Mouse (Mus musculus): ENCODE data around the gene Gpr153. TPM values are rescaled to one million over a fixed set of nuclear protein-coding genes. Genes with fewer than 3 reads are reported as not detected.
"Not testable (repeated sequence)": the region's sequence is repeated elsewhere in the genome, so short reads cannot be mapped to it uniquely, and the experiment has no call there.

Gpr153 gene
- 10 to 100 TPM; 28.0 to 31.2 TPM for total RNA-seq (2021)

GRCm38 (mm10) chr4:152273621-152274236 lies at the start of gene Gpr153:
TSS of gene Gpr153 (plus strand) at chr4:152274232.
- intact Hi-C loops (cut with DNase I) = no loop called here
- peak; percentile 48 to 72 for DNase-seq (ENCODE audit: low spot score in 2 of 2)

GRCm38 (mm10) chr4:152226901-152227486 lies 47.0 kb upstream of the Gpr153 start:
- DNase-seq (ENCODE audit: low spot score in 2 of 2) = peak; percentile 77 to 82
- intact Hi-C loops (cut with DNase I) = loop anchor here (2.0 kb wide), 1 partner anchor 18 kb away; no protein-coding TSS in a partner anchor

DNA sequence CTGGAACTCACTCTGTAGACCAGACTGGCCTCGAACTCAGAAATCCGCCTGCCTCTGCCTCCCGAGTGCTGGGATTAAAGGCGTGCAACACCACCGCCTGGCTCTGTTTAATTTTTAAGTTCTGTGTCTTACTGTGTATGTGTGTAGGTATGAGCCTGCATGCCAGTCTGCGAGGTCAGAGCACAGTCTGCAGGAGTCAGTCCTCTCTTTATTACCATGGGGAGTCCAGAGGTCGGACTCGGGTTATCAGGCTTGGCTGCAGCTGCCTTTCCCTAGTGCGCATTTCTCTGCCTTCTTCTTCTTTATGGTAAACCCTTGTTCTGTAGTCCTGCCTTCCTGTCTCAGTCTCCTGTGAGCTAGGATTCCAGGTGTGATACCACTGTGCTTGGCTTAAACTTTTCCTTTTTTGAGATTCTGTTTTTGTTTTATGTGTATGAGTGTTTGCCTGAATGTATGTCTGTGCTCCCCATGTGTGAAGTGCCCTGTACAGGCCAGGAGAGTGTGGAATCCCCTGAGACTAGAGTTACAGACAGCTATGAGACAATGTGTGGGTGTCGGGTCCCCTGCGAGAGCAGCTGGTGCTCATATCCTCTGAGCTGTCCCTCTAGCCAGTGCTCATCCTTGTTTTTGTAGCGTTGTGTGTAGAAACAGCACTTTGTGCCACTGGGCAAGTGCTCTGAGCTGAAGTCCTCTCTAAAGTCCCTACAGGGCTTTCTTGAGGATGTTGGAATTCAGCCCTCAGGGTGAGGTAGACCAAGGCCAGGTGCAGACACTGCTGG lies 46.1 kb upstream of the Gpr153 start:
- intact Hi-C loops (cut with DNase I) = loop anchor here (2.0 kb wide), 1 partner anchor 17 kb away; no protein-coding TSS in a partner anchor
- DNase-seq (ENCODE audit: low spot score in 2 of 2) = no peak

DNA sequence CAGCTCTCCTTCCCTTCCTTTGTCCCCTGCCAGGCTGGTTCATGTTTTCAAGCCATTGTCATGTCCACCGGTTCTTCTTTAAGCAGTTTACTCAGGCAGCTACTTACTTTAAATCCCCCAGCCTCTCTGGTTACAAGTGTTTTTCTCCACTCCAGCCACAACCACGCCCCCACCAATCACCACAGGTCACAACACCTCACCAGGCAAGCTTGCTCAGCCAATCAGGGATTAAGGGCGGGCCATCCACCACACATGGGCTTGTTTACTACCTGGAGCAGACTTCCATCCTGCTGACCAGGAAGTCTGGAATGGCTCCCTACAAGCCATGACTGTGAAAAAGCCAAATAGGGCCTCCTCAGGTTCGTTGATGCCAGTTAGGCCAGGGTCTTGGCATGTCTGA lies 43.7 kb upstream of the Gpr153 start:
- intact Hi-C loops (cut with DNase I) = not testable (repeated sequence)

DNA sequence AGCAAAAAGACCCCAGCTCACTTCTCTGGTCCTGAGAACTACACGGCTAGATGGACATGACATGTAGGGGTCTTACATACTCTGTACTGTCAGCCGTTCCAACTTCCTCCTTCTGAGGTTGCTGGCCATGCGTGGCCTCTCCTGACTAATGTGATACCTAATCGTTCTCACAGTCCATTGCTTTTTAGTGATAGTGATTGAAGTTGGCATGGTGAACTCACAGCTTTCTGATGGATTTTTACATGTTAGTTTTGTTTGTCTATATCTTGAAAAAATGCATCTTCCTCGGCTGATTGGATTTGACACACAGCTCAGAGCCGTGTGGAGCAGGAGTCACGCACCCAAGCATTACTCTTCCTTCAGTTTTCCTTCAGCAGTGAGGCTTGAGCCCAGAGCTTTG lies 42.7 kb upstream of the Gpr153 start:
- no peak for DNase-seq (ENCODE audit: low spot score in 2 of 2)
- intact Hi-C loops (cut with DNase I) = no loop called here

More for the DNA sequence above, 43.7 kb upstream of the Gpr153 start:
- DNase-seq (ENCODE audit: low spot score in 2 of 2) = not testable (repeated sequence)

GRCm38 (mm10) chr4:152232411-152232903 lies 41.6 kb upstream of the Gpr153 start:
- no peak for DNase-seq (ENCODE audit: low spot score in 2 of 2)
- intact Hi-C loops (cut with DNase I) = no loop called here

- no peak for DNase-seq (ENCODE audit: low spot score in 2 of 2)
- intact Hi-C loops (cut with DNase I) = no loop called here
Observed at GRCm38 (mm10) chr4:152239974-152240373, 34.1 kb upstream of the Gpr153 start.

- DNase-seq (ENCODE audit: low spot score in 2 of 2) = no peak
- intact Hi-C loops (cut with DNase I) = no loop called here
Observed at GRCm38 (mm10) chr4:152243241-152243891, 30.7 kb upstream of the Gpr153 start.

- intact Hi-C loops (cut with DNase I) = loop anchor here (2.0 kb wide), 1 partner anchor 17 kb away; no protein-coding TSS in a partner anchor
- DNase-seq (ENCODE audit: low spot score in 2 of 2) = no peak
Observed at GRCm38 (mm10) chr4:152243969-152244368, 30.1 kb upstream of the Gpr153 start.

GRCm38 (mm10) chr4:152244545-152245522 lies 29.2 kb upstream of the Gpr153 start:
- DNase-seq (ENCODE audit: low spot score in 2 of 2) = no peak

GRCm38 (mm10) chr4:152246011-152246410 lies 28.0 kb upstream of the Gpr153 start:
- peak; percentile 73 to 77 for DNase-seq (ENCODE audit: low spot score in 2 of 2)
- intact Hi-C loops (cut with DNase I) = no loop called here

More at GRCm38 (mm10) chr4:152244545-152245522, 29.2 kb upstream of the Gpr153 start:
- intact Hi-C loops (cut with DNase I) = loop anchor here (2.0 kb wide), 1 partner anchor 18 kb away; no protein-coding TSS in a partner anchor

DNA sequence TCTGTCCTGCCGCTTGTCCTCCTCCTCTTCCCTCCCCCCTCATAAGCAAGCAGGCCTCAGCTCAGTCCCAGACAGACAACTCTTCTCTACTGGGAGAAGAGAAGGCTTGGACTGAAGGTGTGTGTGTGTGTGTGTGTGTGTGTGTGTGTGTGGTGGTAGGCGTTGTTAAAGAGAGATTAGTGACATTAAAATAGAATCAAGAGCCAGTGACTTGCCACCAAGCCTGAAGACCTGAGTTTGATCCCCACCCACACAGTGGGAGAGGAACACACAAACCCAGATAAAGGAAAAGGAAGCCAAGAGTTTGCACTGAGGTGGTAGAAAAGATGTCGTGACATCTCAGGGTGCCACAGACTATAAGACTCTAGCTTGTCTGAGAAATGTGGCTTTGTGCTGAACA lies 26.8 kb upstream of the Gpr153 start:
- no peak for DNase-seq (ENCODE audit: low spot score in 2 of 2)
- intact Hi-C loops (cut with DNase I) = no loop called here

DNA sequence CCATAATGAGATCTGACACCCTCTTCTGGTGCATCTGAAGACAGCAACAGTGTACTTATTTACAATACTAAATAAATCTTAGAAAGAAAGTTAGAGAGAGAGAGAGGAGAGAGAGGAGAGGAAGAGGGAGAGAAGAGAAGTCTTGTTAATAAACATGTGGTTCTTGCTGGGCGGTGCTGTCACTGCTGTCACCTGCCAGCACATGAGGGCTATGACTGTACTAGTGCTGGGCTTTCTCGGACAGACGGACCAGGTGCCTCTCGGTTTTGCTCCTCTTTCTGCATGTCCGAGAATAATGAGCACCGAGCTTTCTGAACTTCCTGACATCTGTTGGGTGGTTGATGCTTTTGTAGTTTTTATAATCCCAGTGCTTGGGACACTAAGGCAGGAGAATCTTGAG lies 23.4 kb upstream of the Gpr153 start:
- DNase-seq (ENCODE audit: low spot score in 2 of 2) = no peak
- intact Hi-C loops (cut with DNase I) = no loop called here

- no peak for DNase-seq (ENCODE audit: low spot score in 2 of 2)
- intact Hi-C loops (cut with DNase I) = no loop called here
Observed at GRCm38 (mm10) chr4:152253183-152253759, 20.8 kb upstream of the Gpr153 start.

- peak; percentile 72 to 80 for DNase-seq (ENCODE audit: low spot score in 2 of 2)
- intact Hi-C loops (cut with DNase I) = no loop called here
Observed at GRCm38 (mm10) chr4:152257070-152257469, 17.0 kb upstream of the Gpr153 start.

- no peak for DNase-seq (ENCODE audit: low spot score in 2 of 2)
Observed at GRCm38 (mm10) chr4:152260451-152260850, 13.6 kb upstream of the Gpr153 start.

DNA sequence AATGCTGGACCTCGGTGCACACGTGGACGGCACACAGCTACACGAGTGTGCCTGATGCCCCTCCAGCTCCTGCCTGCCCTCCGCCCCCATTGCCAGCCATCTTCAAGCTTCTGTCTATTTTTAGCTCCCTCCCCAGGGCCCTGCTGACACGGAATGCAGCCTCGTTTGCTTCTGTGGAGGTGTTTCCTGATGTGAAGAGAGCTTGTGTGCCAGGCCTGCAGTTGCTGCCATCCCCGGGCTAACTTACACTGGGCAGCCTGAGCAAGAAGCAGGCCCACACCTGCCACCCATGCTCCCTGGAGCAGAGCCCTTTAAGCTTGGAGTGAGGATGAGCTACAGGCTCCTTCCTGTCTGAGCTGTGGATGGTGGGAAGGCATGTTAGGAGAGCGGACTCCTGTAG lies 11.8 kb upstream of the Gpr153 start:
- DNase-seq (ENCODE audit: low spot score in 2 of 2) = no peak
- intact Hi-C loops (cut with DNase I) = no loop called here

More at GRCm38 (mm10) chr4:152260451-152260850, 13.6 kb upstream of the Gpr153 start:
- intact Hi-C loops (cut with DNase I) = no loop called here

- intact Hi-C loops (cut with DNase I) = no loop called here
- DNase-seq (ENCODE audit: low spot score in 2 of 2) = no peak
Observed at GRCm38 (mm10) chr4:152263089-152263488, 10.9 kb upstream of the Gpr153 start.

All from left cerebral cortex, postnatal 36 days (tissue).